Mouse (Mus musculus) spleen, postnatal 4 days (tissue): ENCODE results near the gene Pcgf2.

ENCODE experiments used
- DNase-seq, 2 experiments: peaks; one replicate each; pipeline ENCODE4 v3.0.0; 2022; ENCODE audit warnings: low spot score in 2 of 2

Pcgf2 gene

GRCm38 (mm10) chr11:97695712-97696401 lies 4.4 kb downstream of the Pcgf2 start:
- no peak for DNase-seq

DNA sequence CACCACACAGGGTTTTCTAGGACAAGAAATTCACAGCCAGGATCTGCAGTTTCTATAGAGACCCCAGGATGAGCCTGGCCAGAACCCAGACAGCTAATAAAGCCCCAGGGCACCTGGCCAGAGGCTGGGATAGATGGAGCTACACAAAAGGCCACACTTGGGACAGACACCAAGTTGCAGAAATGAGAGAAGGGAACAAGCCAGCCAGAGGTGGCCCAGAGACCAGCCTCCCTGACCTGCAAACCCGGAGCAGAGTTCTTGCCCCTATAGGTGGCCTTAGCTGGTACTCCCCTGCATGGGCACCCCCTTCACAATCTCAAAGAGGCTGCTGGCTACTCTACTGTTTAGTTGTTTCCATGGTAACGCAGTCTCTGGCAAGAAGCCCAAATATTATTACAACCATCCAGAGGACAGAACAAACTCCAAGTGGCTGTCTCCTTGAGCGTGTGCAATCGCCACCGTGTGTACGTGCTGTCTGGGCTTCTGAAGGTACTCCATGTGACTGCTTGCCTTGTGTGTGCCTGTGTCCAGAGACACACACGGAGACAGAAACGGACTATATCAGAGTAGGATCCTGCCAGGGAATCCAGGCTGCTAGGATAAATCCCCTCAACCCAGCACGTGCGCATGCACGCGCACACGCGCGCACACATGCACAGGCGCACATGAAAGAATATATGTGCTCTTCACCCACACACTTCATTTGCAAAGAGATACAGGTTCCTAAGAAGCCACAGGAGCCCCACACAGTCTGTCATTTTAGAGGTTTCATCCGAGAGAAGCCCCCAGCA lies 5.2 kb downstream of the Pcgf2 start:
- no peak for DNase-seq

GRCm38 (mm10) chr11:97694435-97694834 lies 5.9 kb downstream of the Pcgf2 start:
- DNase-seq: no peak

DNA sequence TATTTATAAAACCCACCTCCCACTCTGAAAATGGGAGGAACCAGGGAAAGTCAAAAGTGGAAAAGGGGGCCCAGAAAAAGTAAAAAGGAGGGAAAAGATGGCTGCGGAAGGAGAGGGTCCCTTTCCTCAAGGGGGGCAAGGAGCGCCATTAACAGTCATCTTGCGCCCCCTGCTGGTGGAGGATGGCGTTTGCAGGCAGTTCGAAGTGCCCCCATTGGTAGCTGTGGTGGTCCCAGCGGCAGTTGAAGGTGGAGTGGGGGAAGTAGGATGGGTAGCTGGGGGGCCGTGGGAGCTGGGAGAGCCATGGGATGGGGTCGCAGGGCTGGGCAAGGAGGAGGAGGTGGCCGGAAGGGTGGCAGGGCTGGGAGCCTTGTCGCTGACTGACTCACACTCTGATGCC lies 10.4 kb downstream of the Pcgf2 start:
- DNase-seq: peak; percentile 65 to 90

- DNase-seq: no peak
Measured at GRCm38 (mm10) chr11:97687061-97687460, 13.2 kb downstream of the Pcgf2 start.

DNA sequence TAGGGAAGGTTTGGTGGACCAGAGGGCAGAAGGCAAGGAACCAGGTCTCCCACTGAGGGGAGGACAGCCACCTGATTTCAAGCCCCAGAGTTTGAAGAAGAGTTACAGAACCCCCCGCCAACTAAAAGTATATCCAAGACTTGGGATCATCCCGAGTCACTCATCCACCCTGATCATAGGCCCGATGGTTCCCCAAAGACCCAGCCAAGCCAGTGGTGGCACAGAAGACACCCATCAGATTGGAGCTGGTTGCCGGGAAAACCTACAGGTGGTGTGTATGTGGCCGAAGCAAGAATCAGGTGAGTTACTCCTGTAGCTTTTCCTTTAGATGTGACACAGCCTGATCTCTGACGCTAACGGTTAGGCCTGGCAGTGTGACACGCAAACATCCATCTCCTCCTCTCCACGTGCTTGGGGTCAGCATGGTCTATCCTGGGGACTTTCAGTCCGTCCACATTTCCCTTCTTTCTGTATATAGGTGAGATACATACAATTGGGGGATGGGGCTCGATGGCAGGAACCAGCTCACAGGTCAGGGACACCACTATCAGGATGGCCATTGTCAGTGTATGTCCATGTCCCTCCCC lies 13.9 kb downstream of the Pcgf2 start:
- no peak for DNase-seq

- DNase-seq: peak; percentile 78 to 90
Measured at GRCm38 (mm10) chr11:97685613-97686321, 14.5 kb downstream of the Pcgf2 start, which contains the start of gene Cisd3. Gene Cisd3 (plus strand): TSS chr11:97685826.

DNA sequence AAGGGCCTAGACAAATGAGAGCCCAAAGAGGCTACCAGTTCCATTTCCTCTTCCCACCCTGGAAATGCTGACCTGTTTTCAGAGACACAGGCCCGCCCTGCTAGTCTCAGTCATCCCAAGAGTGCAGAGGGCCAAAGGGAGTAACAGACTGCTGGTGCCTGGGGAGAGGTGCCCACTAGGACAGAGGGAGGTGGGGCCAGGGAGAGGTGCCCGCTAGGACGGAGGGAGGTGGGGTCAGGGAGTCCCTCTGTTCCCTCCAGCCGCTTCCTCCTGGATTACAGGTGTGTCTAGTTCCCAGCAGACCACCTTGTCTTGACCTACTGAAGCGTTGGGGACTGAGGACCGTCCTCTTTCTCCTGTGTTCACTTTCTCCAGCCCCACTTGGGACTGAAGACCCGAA lies 15.5 kb downstream of the Pcgf2 start:
- no peak for DNase-seq

GRCm38 (mm10) chr11:97684063-97684680 lies 16.1 kb downstream of the Pcgf2 start:
- peak in 1 of 2 experiments; percentile 40 for DNase-seq

GRCm38 (mm10) chr11:97682504-97683055 lies 17.7 kb downstream of the Pcgf2 start:
- no peak for DNase-seq

GRCm38 (mm10) chr11:97680430-97680829 lies 19.9 kb downstream of the Pcgf2 start:
- no peak for DNase-seq

DNA sequence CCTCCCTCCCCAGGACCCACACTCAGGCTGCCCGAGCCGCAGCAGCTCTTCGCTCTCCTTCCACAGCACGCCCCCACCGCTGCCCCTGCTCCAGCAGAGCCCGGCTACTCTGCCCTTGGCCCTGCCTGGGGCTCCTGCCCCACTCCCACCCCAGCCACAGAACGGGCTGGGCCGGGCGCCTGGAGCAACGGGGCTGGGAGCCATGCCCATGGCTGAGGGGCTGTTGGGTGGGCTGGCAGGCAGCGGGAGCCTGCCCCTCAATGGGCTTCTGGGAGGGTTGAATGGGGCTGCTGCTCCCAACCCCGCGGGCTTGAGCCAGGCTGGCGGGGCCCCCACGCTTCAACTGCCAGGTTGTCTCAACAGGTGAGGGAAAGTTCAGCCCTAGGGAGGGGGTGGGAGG lies 22.0 kb downstream of the Pcgf2 start:
- DNase-seq: no peak

DNA sequence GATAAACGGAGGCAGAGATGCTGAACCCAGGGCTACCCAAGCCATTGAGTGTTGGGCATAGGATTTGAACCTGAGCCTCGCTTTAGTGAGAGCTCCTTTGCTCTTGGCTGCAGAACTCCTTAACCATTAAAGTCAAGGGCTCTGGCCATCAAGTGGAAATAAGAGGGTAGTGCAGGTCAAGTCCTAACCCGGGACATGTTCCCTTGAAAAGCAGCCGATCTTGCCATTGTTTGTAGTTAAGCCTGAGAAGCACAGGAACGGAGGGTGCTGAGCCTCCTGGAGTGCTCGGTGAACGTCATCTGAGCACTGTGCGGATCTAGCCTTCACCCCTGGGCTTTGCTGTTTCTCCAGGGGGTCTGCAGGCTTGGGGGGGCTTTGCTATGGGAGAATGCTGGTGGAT lies 22.5 kb downstream of the Pcgf2 start:
- no peak for DNase-seq

DNA sequence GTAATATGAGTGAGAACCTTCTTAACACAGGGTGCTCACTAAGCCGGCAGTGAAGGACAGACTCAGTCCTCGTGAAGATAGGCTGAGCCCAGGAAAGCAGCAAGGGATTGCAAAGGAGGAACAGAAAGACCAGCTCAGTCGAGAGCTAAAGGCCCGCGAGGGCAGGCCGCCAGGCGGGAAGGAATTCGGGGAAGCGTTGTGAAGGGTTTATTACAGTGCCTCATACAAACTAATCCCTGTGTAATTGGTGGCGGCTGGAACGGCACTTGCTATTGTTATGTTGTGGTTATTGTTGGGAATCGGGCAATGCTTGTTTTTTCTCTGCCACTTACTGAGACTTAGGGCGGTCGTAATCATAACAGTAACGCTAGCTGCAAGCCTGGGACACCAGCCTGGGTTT lies 22.9 kb downstream of the Pcgf2 start:
- no peak for DNase-seq

DNA sequence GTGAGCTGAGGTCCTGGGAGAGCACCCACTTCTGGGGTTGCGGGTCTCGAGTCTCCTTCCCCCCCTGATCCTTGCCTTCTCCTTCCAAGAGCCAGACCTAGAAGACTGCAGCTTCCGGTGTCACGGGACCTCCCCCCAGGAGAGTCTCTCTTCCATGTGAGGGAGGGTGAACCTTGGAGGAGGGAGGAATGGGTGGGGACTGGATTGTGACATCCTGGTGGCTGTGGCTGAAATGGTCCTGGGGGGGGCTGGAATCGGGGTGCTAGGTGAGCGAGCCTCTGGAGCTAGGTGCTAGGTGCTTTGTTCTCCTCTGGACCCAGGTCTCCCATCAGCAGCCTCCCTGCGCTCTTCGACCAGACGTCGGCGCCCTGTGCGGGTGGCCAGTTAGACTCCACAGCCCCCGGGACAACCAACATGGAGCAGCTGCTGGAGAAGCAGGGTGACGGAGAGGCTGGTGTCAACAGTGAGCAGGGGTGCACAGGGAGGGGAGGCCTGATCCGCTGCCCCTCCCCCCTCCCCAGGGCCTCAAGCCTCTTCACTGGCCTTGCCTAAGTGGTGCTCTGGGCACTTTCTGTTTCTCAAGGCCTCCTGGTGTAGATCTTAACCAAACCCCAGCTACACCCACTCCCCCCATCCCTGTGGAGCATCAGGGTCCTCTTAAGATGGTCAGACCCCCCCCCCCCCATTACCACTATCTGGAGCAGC lies 24.1 kb downstream of the Pcgf2 start:
- DNase-seq: no peak

DNA sequence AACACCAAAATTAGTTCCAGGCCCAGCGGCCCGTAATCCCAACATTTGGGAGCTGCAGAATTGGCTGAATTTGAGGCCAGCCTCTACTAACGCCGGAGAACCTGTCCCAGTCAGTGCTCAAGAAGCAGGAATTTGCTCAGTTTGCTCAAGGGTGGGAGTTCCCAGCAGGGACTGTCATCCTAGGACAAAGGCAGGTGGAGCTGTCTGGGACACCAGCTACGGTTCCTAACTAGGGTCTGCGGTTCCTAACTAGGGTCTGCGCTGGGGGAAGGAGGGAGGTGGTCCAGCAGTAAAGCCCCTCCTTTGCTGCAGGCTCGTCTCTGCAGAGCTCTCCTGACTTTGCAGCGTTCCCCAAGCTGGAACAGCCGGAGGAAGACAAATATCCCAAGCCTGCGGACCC lies 27.1 kb downstream of the Pcgf2 start:
- no peak for DNase-seq

GRCm38 (mm10) chr11:97671177-97671527 lies 29.1 kb downstream of the Pcgf2 start:
- DNase-seq: no peak

- DNase-seq: no peak
Measured at GRCm38 (mm10) chr11:97670234-97671176, 29.8 kb downstream of the Pcgf2 start.

DNA sequence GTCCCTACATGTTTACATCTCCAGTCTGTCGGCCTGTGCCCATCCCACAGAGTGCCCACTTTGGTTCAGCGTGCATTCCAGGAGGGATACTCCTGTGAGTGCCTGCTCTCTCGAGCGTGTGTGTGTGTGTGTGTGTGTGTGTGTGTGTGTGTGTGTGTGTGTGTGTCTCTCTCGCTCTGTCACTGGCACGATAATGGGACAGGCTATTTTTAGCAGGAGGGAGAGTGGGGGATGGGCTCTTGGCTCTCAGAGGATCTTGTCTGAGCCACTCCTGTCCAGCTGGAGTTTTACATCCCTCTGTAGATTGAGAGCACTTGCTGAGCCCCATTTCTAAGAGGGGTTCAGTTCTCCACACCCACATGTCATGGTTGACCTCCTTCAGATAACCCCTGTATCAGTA lies 30.5 kb downstream of the Pcgf2 start:
- DNase-seq: no peak

GRCm38 (mm10) chr11:97669268-97669667 lies 31.0 kb downstream of the Pcgf2 start:
- DNase-seq: no peak
